Mouse (Mus musculus) G1E (cell line): ENCODE results near the gene Dpysl5.

Source experiments
- CTCF ChIP-seq: IDR thresholded peaks from 2 replicates; pipeline ENCODE4 v1.5.1; 2012; ENCODE audit warnings: low read depth, low read length, inconsistent platforms, mixed read lengths
- GATA1 ChIP-seq: IDR thresholded peaks from 2 replicates; pipeline ENCODE4 v1.6.1; 2012; ENCODE audit warnings: borderline replicate concordance, low read length, inconsistent platforms, mixed read lengths

GRCm38 (mm10) chr5:30732511-30732910, 21.1 kb downstream of the Dpysl5 start:
- TF ChIP-seq CTCF: no peak
- TF ChIP-seq GATA1: no peak
